Mouse (Mus musculus): ENCODE measurements around the gene Zfp599. TPM values are rescaled to one million over a fixed set of nuclear protein-coding genes. Genes with fewer than 3 reads are reported as not detected.
A peak's percentile ranks its signal among the peaks of the same experiment; 100 is the strongest.
"Not testable (repeated sequence)": the region's sequence is repeated elsewhere in the genome, so short reads cannot be mapped to it uniquely, and the experiment has no call there.

Gene Zfp599
- total RNA-seq (2021): under 1 TPM in 1 of 2 experiments, not detected in 1; 0.08 TPM
- long read RNA-seq, experiment 1: 0 reads
- long read RNA-seq, experiment 2: 0 reads

GRCm38 (mm10) chr9:22259184-22260091 lies at the start of gene Zfp599:
Gene Zfp599, minus strand, starts transcription at chr9:22259895.
- intact Hi-C loops (cut with DNase I; ENCODE audit: low total_unique reads): no loop called here
- DNase-seq: peak; percentile 35

- DNase-seq; intact Hi-C loops (cut with DNase I; ENCODE audit: low total_unique reads): not testable (repeated sequence)
These were observed 48.2 kb upstream of the Zfp599 start for GRCm38 (mm10) chr9:22307920-22308262.

GRCm38 (mm10) chr9:22307156-22307919 lies 47.6 kb upstream of the Zfp599 start, which contains the start of gene Zfp810:
Gene Zfp810, minus strand, starts transcription at chr9:22307648.
- DNase-seq: peak; percentile 88
- intact Hi-C loops (cut with DNase I; ENCODE audit: low total_unique reads): no loop called here

- DNase-seq: no peak
- intact Hi-C loops (cut with DNase I; ENCODE audit: low total_unique reads): no loop called here
These were observed 47.0 kb upstream of the Zfp599 start for GRCm38 (mm10) chr9:22306726-22307125.

GRCm38 (mm10) chr9:22302199-22302598 lies 42.5 kb upstream of the Zfp599 start:
- intact Hi-C loops (cut with DNase I; ENCODE audit: low total_unique reads): no loop called here
- no peak for DNase-seq

- DNase-seq: no peak
- intact Hi-C loops (cut with DNase I; ENCODE audit: low total_unique reads): no loop called here
These were observed 19.0 kb upstream of the Zfp599 start for GRCm38 (mm10) chr9:22278733-22279132.

- intact Hi-C loops (cut with DNase I; ENCODE audit: low total_unique reads): no loop called here
These were observed 9.2 kb upstream of the Zfp599 start for GRCm38 (mm10) chr9:22268886-22269285.

GRCm38 (mm10) chr9:22262611-22263010 lies 2.9 kb upstream of the Zfp599 start:
- no peak for DNase-seq
- intact Hi-C loops (cut with DNase I; ENCODE audit: low total_unique reads): no loop called here

More at GRCm38 (mm10) chr9:22268886-22269285, 9.2 kb upstream of the Zfp599 start:
- no peak for DNase-seq

- DNase-seq: no peak
- intact Hi-C loops (cut with DNase I; ENCODE audit: low total_unique reads): no loop called here
These were observed 1.9 kb upstream of the Zfp599 start for GRCm38 (mm10) chr9:22261594-22261993.

GRCm38 (mm10) chr9:22260092-22260422 lies 362 bp upstream of the Zfp599 start:
- intact Hi-C loops (cut with DNase I; ENCODE audit: low total_unique reads): no loop called here
- no peak for DNase-seq

GRCm38 (mm10) chr9:22258784-22259183 lies 911 bp downstream of the Zfp599 start:
- intact Hi-C loops (cut with DNase I; ENCODE audit: low total_unique reads): no loop called here
- DNase-seq: no peak

- DNase-seq: no peak
- intact Hi-C loops (cut with DNase I; ENCODE audit: low total_unique reads): no loop called here
These were observed 3.1 kb downstream of the Zfp599 start for GRCm38 (mm10) chr9:22256579-22256978.

- DNase-seq: no peak
- intact Hi-C loops (cut with DNase I; ENCODE audit: low total_unique reads): no loop called here
These were observed 15.5 kb downstream of the Zfp599 start for GRCm38 (mm10) chr9:22244242-22244641.

- DNase-seq: no peak
- intact Hi-C loops (cut with DNase I; ENCODE audit: low total_unique reads): no loop called here
These were observed 19.7 kb downstream of the Zfp599 start for GRCm38 (mm10) chr9:22240001-22240400.

GRCm38 (mm10) chr9:22230556-22230955 lies 29.1 kb downstream of the Zfp599 start:
- intact Hi-C loops (cut with DNase I; ENCODE audit: low total_unique reads): loop anchor here (10.0 kb wide), 1 partner anchor 84 kb away; no protein-coding TSS in a partner anchor

GRCm38 (mm10) chr9:22230061-22230460 lies 29.6 kb downstream of the Zfp599 start:
- DNase-seq: no peak
- intact Hi-C loops (cut with DNase I; ENCODE audit: low total_unique reads): loop anchor here (10.0 kb wide), 1 partner anchor 85 kb away; no protein-coding TSS in a partner anchor

More at GRCm38 (mm10) chr9:22230556-22230955, 29.1 kb downstream of the Zfp599 start:
- DNase-seq: no peak

GRCm38 (mm10) chr9:22229386-22230026 lies 30.2 kb downstream of the Zfp599 start:
- no peak for DNase-seq
- intact Hi-C loops (cut with DNase I; ENCODE audit: low total_unique reads): loop anchor here (10.0 kb wide), 1 partner anchor 85 kb away; no protein-coding TSS in a partner anchor

- intact Hi-C loops (cut with DNase I; ENCODE audit: low total_unique reads): no loop called here
These were observed 32.8 kb downstream of the Zfp599 start for GRCm38 (mm10) chr9:22226846-22227245.

GRCm38 (mm10) chr9:22226389-22226673 lies 33.4 kb downstream of the Zfp599 start:
- DNase-seq; intact Hi-C loops (cut with DNase I; ENCODE audit: low total_unique reads): not testable (repeated sequence)

More at GRCm38 (mm10) chr9:22226846-22227245, 32.8 kb downstream of the Zfp599 start:
- DNase-seq: peak; percentile 38
